Mouse (Mus musculus): ENCODE results near the gene Ptprn. TPM values are rescaled to one million over a fixed set of nuclear protein-coding genes. Genes with fewer than 3 reads are reported as not detected.

Ptprn gene
- total RNA-seq, 2 experiments from 2014 or later = 79.8 to 81.3 TPM

Small RNA genes lying within 50 kb of the gene (microRNA-seq; reads per million reads assigned to microRNA genes)
- not detected for gene Gm27943

Other genes with a start within 250 kb of the Ptprn start
- 1 to 10 TPM; 4.4 to 4.5 TPM for gene Nhej1, start 139.3 kb downstream of the Ptprn start, total RNA-seq (2021)
- 1 to 10 TPM in 1 of 2 experiments, under 1 TPM in 1; 0.56 to 1.6 TPM for gene Slc23a3, start 130.6 kb downstream of the Ptprn start, total RNA-seq (2021)
- gene Cnppd1, start 121.8 kb downstream of the Ptprn start, total RNA-seq (2021) = 10 to 100 TPM; 52.1 to 55.4 TPM
- gene Retreg2, start 121.7 kb downstream of the Ptprn start, total RNA-seq (2021) = 10 to 100 TPM; 90.3 to 92.2 TPM
- gene Zfand2b, start 95.9 kb downstream of the Ptprn start, total RNA-seq (2021) = 10 to 100 TPM; 27.5 to 31.4 TPM
- 10 to 100 TPM; 42.1 TPM for gene Abcb6, start 84.1 kb downstream of the Ptprn start, total RNA-seq (2021)
- 10 to 100 TPM; 23.0 to 27.3 TPM for gene Ankzf1, start 72.4 kb downstream of the Ptprn start, total RNA-seq (2021)
- 10 to 100 TPM; 38.0 to 41.8 TPM for gene Atg9a, start 72.3 kb downstream of the Ptprn start, total RNA-seq (2021)
- 10 to 100 TPM; 45.2 to 67.4 TPM for gene Glb1l, start 53.7 kb downstream of the Ptprn start, total RNA-seq (2021)
- 100 to 1,000 TPM in 1 of 2 experiments, 10 to 100 TPM in 1; 96.8 to 110 TPM for gene Stk16, start 53.7 kb downstream of the Ptprn start, total RNA-seq (2021)
- gene Tuba4a, start 44.6 kb downstream of the Ptprn start, total RNA-seq (2021) = 10 to 100 TPM; 46.4 to 54.4 TPM
- gene A630095N17Rik, start 32.4 kb downstream of the Ptprn start, total RNA-seq (2021) = not detected
- 10 to 100 TPM; 40.5 to 42.5 TPM for gene Dnajb2, start 28.1 kb downstream of the Ptprn start, total RNA-seq (2021)
- 100 to 1,000 TPM; 138 to 152 TPM for gene Resp18, start 13.9 kb upstream of the Ptprn start, total RNA-seq (2021)
- gene Dnpep, start 53.5 kb upstream of the Ptprn start, total RNA-seq (2021) = 100 to 1,000 TPM; 106 to 113 TPM
- 10 to 100 TPM; 40.5 to 78.8 TPM for gene Des, start 95.8 kb upstream of the Ptprn start, total RNA-seq (2021)
- 10 to 100 TPM; 32.4 to 33.7 TPM for gene Speg, start 110.8 kb upstream of the Ptprn start, total RNA-seq (2021)
- 10 to 100 TPM; 71.3 to 82.4 TPM for gene Gmppa, start 171.4 kb upstream of the Ptprn start, total RNA-seq (2021)
- gene Asic4, start 185.9 kb upstream of the Ptprn start, total RNA-seq (2021) = 10 to 100 TPM; 10.4 to 11.9 TPM
- 10 to 100 TPM; 60.3 to 62.6 TPM for gene Chpf, start 214.8 kb upstream of the Ptprn start, total RNA-seq (2021)
- 1 to 10 TPM; 4.0 to 5.0 TPM for gene Tmem198, start 215.0 kb upstream of the Ptprn start, total RNA-seq (2021)
- gene Obsl1, start 241.9 kb upstream of the Ptprn start, total RNA-seq (2021) = 100 to 1,000 TPM; 241 to 242 TPM
- 10 to 100 TPM; 71.4 to 80.6 TPM for gene Inha, start 242.6 kb upstream of the Ptprn start, total RNA-seq (2021)

Data from adrenal gland, postnatal 4 days (tissue).